Mouse (Mus musculus) heart, embryonic 16.5 days (tissue): ENCODE results near the gene Map3k12. TPM values are rescaled to one million over a fixed set of nuclear protein-coding genes. Genes with fewer than 3 reads are reported as not detected.

Experiments
- ATAC-seq: fragments of 200-750 bp; cut with Nextera tagmentation; replicated peaks from 2 replicates; pipeline ENCODE4 v1.8.0; 2017; ENCODE audit warnings: moderate number of reproducible peaks; ENCODE audit not compliant: insufficient read depth, low FRiP score; ENCODE audit errors: extremely low read depth
- H3K27ac ChIP-seq: fragments of 300-500 bp; sonication (generic); 2 replicates; pipeline ENCODE4 v1.5.1; 2014; ENCODE audit warnings: mild to moderate bottlenecking, low read length, control low read depth, moderate library complexity
- H3K27me3 ChIP-seq: fragments of 300-500 bp; sonication (generic); 2 replicates; pipeline ENCODE4 v1.6.1; 2014; ENCODE audit warnings: low read length, mixed read lengths; ENCODE audit not compliant: control insufficient read depth, insufficient read depth
- H3K36me3 ChIP-seq: fragments of 300-500 bp; sonication (generic); 2 replicates; pipeline ENCODE4 v1.6.1; 2014; ENCODE audit not compliant: control insufficient read depth, insufficient read depth
- H3K4me1 ChIP-seq: fragments of 300-500 bp; sonication (generic); 2 replicates; pipeline ENCODE4 v1.6.1; 2014; ENCODE audit warnings: low read length, mixed read lengths; ENCODE audit not compliant: control insufficient read depth, insufficient read depth
- H3K4me2 ChIP-seq: fragments of 300-500 bp; sonication (generic); 2 replicates; pipeline ENCODE4 v1.6.1; 2014; ENCODE audit warnings: low read depth, mild to moderate bottlenecking, control low read depth, low read length
- H3K4me3 ChIP-seq: fragments of 300-500 bp; sonication (generic); 2 replicates; pipeline ENCODE4 v1.5.1; 2014; ENCODE audit warnings: mild to moderate bottlenecking, control low read depth, low read length
- H3K9ac ChIP-seq: fragments of 300-500 bp; sonication (generic); 2 replicates; pipeline ENCODE4 v1.6.1; 2014; ENCODE audit warnings: low read length, control low read depth
- H3K9me3 ChIP-seq: fragments of 300-500 bp; sonication (generic); replicated peaks from 2 replicates; pipeline ENCODE4 v1.6.1; 2016; ENCODE audit warnings: low read length; ENCODE audit not compliant: control insufficient read depth
- WGBS: fragments of 180-500 bp; shearing (Covaris S2); extraction: QIAGEN DNeasy Blood & Tissue Kit; methylation state at CpG from one replicate; pipeline ENCODE4 v1.1.7; 2014; 5-methylcytosine and 5-hydroxymethylcytosine counted together
- polyA plus RNA-seq: library from polyadenylated mRNA; unstranded; fragments of >200 nt; fragmentation: Nextera tagmentation; extraction: Ambion mirVana; gene quantifications from 2 replicates; pipeline ENCODE4 v1.2.1, GENCODE M21; 2015

Map3k12 gene
- 10.3 and 11.3 TPM in 2 replicates for polyA plus RNA-seq

DNA sequence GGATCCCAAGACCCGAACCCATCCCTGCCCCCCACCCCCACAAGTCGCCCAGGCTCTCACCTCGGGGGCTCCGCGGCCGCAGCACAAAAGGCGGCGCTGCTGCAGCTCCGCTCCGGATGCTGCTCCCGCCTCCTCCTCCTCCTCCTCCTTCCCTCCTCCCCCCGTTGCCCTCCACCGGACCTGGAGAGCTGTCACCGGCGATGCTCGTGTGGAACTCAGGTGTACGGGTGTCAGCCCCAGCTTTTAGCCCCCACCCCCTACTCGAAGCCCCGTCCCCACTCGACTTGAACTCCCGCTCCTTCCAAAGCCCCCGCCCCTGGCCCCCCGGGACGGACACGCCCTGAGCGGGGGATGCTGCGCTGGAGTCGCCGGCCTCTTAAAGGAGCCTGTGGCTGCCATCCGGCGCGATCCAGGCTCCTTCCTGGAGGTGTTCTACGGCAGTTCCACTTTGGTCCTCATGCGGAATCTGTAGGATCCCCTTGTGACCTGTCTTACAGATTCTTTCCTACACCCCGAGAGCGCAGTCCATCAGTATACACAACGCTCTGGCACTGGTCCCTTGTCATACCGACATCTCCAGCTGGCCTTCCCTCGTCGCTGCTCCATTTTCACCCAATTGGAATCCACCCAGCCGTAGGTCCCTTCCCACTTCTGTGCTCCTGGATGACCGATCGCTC, at the start of gene Map3k12:
Gene Map3k12, minus strand, starts transcription at position 337 of the 677 bp plus-strand sequence.
- H3K36me3 ChIP-seq = peaks cover 6% of the 10 kb centered on the region; the same call in 1 of the 2 replicates
- H3K4me3 ChIP-seq = peak within 1 kb of the TSS; percentile 77
- H3K9ac ChIP-seq = peak within 1 kb of the TSS; percentile 77
- WGBS = under 1% methylated on average over 43 of the region's 43 CpGs
- H3K27ac ChIP-seq = peak within 1 kb of the TSS; percentile 94
- peaks cover 28% of the 10 kb centered on the region for H3K4me1 ChIP-seq
- no peaks in the 10 kb centered on the region for H3K9me3 ChIP-seq
- no peaks in the 10 kb centered on the region for H3K27me3 ChIP-seq
- peak within 1 kb of the TSS; percentile 95 for H3K4me2 ChIP-seq
- ATAC-seq = no peak; the same call in 1 of the 2 replicates

DNA sequence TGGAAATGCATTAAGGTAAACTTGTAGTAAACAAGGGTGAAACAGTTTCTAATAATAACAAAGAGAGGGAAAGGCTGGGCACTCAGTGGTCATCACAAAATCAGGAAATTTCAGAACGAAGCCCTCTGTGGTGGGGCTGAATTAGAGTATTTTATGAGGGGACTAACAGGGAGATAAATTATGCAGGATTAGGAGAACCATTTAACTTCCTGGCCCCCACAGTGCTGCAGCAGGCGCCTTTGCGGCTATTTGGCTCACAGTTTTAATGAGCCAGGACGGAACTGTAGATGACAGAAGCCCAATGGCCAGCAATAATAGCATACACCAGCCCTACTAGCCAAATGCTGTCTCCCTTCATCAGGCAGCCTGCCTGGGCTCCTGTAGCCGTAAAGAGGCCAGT, 46.8 kb upstream of the Map3k12 start:
- Histone ChIP-seq H3K9ac (no peak overlapping the region), H3K27ac (no peak overlapping the region), H3K4me2 (no peak overlapping the region), H3K4me3 (no peak overlapping the region), H3K27me3 (no peaks in the 10 kb centered on the region), H3K4me1 (no peaks in the 10 kb centered on the region), H3K9me3 (no peaks in the 10 kb centered on the region), H3K36me3 (peaks cover 10% of the 10 kb centered on the region)
- 92% methylated on average over 5 of the region's 5 CpGs for WGBS
- ATAC-seq = no peak

DNA sequence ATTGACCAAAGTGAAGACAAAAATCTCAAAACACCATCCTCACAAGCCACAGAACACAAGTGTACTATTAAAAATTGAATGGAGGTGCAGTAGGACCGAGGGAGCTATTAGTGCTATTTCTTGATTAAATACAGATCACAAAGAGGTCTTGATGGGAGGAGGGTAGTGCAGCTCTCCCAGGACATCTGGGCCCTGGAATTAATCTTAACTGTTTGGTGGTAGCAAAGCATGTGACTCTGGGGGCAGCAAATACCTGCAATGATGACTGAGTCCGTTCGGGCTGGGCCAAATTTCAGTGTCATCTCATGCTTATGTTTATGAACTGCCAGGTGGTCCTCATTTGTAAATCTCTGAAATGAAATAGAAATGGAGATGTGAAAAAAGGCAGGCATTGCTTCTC, 46.2 kb upstream of the Map3k12 start:
- Histone ChIP-seq H3K9me3 (no peaks in the 10 kb centered on the region), H3K4me2 (no peak overlapping the region), H3K36me3 (peaks cover 10% of the 10 kb centered on the region), H3K9ac (no peak overlapping the region), H3K4me1 (no peaks in the 10 kb centered on the region), H3K27me3 (no peaks in the 10 kb centered on the region), H3K4me3 (no peak overlapping the region), H3K27ac (no peak overlapping the region)
- no peak for ATAC-seq
- WGBS = 90% methylated on average over 3 of the region's 3 CpGs

DNA sequence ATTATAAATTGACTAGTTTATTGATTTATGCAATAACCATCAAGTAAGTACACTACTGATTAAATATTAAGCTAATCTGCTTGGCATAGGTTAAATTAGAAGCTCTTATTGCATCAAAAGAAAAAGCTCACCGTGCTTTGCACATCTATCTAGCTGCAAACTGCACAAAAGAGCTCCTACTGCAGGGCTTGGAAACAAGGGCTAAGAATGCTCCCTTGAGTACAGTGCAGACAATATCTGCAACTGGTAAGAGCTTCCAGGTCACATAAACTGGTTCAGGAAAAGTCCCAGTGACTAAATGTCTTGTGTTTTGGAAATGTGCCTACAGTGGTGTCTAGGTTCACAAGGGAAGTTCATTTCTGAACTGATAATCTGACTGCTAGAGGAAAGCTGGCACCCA, 45.6 kb upstream of the Map3k12 start:
- 90% methylated on average over 1 of the region's 1 CpGs for WGBS
- H3K4me1 ChIP-seq = no peaks in the 10 kb centered on the region
- no peak overlapping the region for H3K4me2 ChIP-seq
- no peak for ATAC-seq
- peaks cover 10% of the 10 kb centered on the region for H3K36me3 ChIP-seq
- no peaks in the 10 kb centered on the region for H3K9me3 ChIP-seq
- no peak overlapping the region for H3K9ac ChIP-seq
- no peak overlapping the region for H3K4me3 ChIP-seq
- H3K27ac ChIP-seq = no peak overlapping the region
- H3K27me3 ChIP-seq = no peaks in the 10 kb centered on the region

DNA sequence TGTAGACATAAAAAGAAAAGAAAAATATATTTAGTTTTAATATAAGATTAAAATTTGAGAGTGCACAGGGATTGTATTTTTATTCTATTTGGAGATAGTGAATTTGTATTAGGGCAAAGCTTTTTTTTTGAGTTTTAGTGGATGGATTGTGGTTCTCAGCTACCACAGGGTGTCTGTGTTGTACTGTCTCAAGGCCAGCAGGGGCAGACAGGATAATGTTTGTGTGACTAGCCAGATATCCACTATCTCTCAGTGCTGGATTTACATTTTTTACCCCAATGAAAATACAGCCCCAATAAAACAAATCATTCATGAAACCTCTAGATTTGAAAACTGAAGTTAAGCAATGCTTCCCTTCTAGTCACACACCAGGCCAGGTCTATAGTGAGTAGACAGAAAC, 40.7 kb upstream of the Map3k12 start:
- H3K27me3 ChIP-seq = no peaks in the 10 kb centered on the region
- peaks cover 35% of the 10 kb centered on the region for H3K36me3 ChIP-seq
- H3K9ac ChIP-seq = no peak overlapping the region
- ATAC-seq = no peak
- no peak overlapping the region for H3K27ac ChIP-seq
- H3K4me1 ChIP-seq = no peaks in the 10 kb centered on the region
- no peaks in the 10 kb centered on the region for H3K9me3 ChIP-seq
- no peak overlapping the region for H3K4me2 ChIP-seq
- H3K4me3 ChIP-seq = no peak overlapping the region

DNA sequence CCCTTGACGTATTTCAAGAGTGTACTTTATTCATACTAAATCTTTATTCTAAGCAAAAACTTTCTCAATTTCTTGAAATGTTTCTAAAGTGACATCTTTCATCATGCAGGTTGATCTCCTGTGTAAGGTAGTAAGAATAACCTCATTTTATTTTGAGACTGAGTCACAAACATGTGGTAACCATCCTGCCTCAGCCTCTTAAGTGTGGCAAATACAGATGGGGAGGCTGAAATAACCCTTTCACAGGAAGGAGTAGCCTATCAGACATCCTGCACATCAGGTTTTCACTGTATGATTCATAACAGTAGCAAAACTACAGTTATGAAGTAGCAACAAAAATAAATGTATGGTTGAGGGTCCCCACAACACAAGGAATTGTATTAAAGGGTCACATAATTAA, 38.7 kb upstream of the Map3k12 start:
- Histone ChIP-seq H3K4me1 (no peaks in the 10 kb centered on the region), H3K4me3 (no peak overlapping the region), H3K27ac (no peak overlapping the region), H3K9me3 (no peaks in the 10 kb centered on the region), H3K9ac (no peak overlapping the region), H3K27me3 (no peaks in the 10 kb centered on the region), H3K4me2 (no peak overlapping the region), H3K36me3 (peaks cover 42% of the 10 kb centered on the region)
- WGBS = 91% methylated on average over 1 of the region's 1 CpGs
- no peak for ATAC-seq

DNA sequence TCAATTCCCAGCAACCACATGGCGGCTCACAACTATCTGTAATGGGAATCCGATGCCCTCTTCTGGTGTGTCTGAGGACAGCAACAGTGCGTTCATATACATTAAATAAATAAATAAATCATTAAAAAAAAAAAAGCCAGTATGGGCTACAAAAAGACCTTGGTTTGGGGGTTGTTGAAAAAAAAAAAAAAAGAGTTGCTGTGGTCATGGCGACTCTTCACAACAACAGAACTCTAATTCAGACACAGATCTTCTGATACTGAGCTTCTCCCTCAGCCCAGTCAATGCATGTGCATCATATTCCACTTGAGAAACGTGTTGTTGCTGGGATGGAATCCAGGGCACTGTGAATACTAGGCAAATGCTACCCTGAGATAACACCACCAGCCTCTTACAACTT, 35.7 kb upstream of the Map3k12 start:
- no peak overlapping the region for H3K27ac ChIP-seq
- 92% methylated on average over 5 of the region's 5 CpGs for WGBS
- ATAC-seq = no peak
- peaks cover 39% of the 10 kb centered on the region for H3K36me3 ChIP-seq
- no peak overlapping the region for H3K9ac ChIP-seq
- H3K4me1 ChIP-seq = no peaks in the 10 kb centered on the region
- no peak overlapping the region for H3K4me3 ChIP-seq
- H3K4me2 ChIP-seq = no peak overlapping the region
- no peaks in the 10 kb centered on the region for H3K9me3 ChIP-seq
- H3K27me3 ChIP-seq = no peaks in the 10 kb centered on the region

DNA sequence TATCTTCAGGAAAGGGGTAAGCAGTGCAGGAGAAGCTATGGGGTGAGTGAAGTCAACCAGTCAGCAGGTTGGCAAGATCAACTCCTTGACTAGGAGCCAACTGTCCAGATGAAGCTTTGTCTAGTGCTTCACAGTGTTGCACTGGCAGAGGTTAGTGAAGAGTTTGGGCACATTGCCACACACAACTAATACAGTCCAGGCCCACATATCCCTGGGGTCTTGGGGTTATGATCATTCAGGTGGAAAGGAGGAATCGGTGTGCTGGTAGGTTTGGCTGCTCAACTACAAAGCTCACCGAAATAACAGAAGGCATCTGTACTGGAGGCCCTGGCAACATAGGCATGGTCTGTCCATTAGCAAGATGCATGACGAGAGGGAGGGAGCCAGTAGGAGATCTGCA, 30.6 kb upstream of the Map3k12 start:
- Histone ChIP-seq H3K4me3 (no peak overlapping the region), H3K27ac (peak overlapping the region; percentile 81), H3K9me3 (no peaks in the 10 kb centered on the region), H3K36me3 (peaks cover 28% of the 10 kb centered on the region), H3K4me2 (no peak overlapping the region), H3K27me3 (no peaks in the 10 kb centered on the region), H3K4me1 (peaks cover 12% of the 10 kb centered on the region), H3K9ac (no peak overlapping the region)
- 94% methylated on average over 3 of the region's 3 CpGs for WGBS
- no peak for ATAC-seq

DNA sequence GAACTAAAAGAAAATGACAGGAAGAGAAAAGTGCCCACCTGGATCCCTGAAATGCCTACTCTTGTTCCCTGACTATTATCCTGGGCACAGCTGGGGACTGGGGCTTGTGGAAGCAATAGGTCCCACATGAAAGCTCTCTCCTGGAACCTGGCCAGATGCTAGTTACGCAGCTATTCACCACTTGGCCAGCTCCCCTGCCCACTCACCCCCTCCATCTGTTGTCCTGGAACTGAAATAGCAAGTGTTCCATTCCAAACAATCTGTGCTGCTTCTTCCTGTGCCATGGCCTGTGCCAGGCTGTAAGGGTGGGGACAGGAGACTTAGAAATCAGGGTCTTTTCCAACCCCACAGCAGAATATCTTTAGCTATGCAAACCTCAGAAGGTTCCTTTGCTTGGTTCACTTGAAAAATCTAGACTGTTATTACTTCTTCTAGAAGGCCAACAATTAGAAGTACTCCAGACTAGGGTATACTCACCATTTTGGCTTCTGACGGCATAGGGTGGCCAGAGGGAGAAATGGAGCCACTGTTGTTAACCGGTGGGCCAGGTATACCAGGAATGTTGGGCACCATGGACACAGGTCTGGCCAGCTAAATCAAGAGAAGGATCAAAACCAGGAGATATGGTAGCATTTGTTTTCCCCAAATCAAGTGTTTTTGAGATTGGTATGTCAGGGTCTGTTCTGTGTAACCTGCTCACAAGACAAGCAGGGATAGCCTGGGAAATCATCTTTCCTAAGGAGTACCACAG, 30.0 kb upstream of the Map3k12 start:
- Histone ChIP-seq H3K4me2 (no peak overlapping the region), H3K4me3 (no peak overlapping the region), H3K27ac (peak overlapping the region; percentile 81), H3K9me3 (0 out of 2 replicates have a peak, but pooled peaks cover 2% of the 10 kb centered on the region), H3K9ac (no peak overlapping the region), H3K36me3 (peaks cover 29% of the 10 kb centered on the region), H3K4me1 (peaks cover 12% of the 10 kb centered on the region), H3K27me3 (no peaks in the 10 kb centered on the region)
- WGBS = 64% methylated on average over 3 of the region's 3 CpGs
- ATAC-seq = peak; percentile 82
